Mouse (Mus musculus): ENCODE measurements around the gene Krtap9-1. TPM values are rescaled to one million over a fixed set of nuclear protein-coding genes. Genes with fewer than 3 reads are reported as not detected.

Krtap9-1 gene
- total RNA-seq (2023), result not detected

GRCm38 (mm10) chr11:99873089-99873488, at the start of gene Krtap9-1:
Gene Krtap9-1 (plus strand): TSS chr11:99873389.

GRCm38 (mm10) chr11:99837966-99838365, 35.2 kb upstream of the Krtap9-1 start, which contains the start of gene 2300003K06Rik:
Gene 2300003K06Rik (minus strand): TSS chr11:99838066.

GRCm38 (mm10) chr11:99851508-99851907, 21.7 kb upstream of the Krtap9-1 start, which contains the start of gene Krtap4-16:
Gene Krtap4-16 (minus strand): TSS chr11:99851608.

GRCm38 (mm10) chr11:99857617-99858016, 15.6 kb upstream of the Krtap9-1 start, which contains the start of gene Gm11568:
Gene Gm11568 (plus strand): TSS chr11:99857917.

GRCm38 (mm10) chr11:99864176-99864575, 9.0 kb upstream of the Krtap9-1 start, which contains the start of gene Gm11559:
Gene Gm11559 (plus strand): TSS chr11:99864476.

GRCm38 (mm10) chr11:99878887-99879286, 5.7 kb downstream of the Krtap9-1 start, which contains the start of gene Gm11567:
Gene Gm11567 (plus strand): TSS chr11:99879187.

GRCm38 (mm10) chr11:99907620-99908019, 34.4 kb downstream of the Krtap9-1 start, which contains the start of gene Krtap31-1:
Gene Krtap31-1 (plus strand): TSS chr11:99907920.

GRCm38 (mm10) chr11:99914451-99914850, 41.3 kb downstream of the Krtap9-1 start, which contains the start of gene Gm11565:
Gene Gm11565 (plus strand): TSS chr11:99914751.

Other genes starting within 250 kb of the Krtap9-1 start
- not detected for gene Krtap4-1, start 245.2 kb upstream of the Krtap9-1 start, total RNA-seq (2023)
- gene Krtap4-2, start 238.3 kb upstream of the Krtap9-1 start, total RNA-seq (2023), result not detected
- not detected for gene Krtap4-7, start 229.3 kb upstream of the Krtap9-1 start, total RNA-seq (2023)
- gene Gm11555, start 223.2 kb upstream of the Krtap9-1 start, total RNA-seq (2023), result not detected
- gene Gm11563, start 214.4 kb upstream of the Krtap9-1 start, total RNA-seq (2023), result not detected
- not detected for gene Krtap4-6, start 207.4 kb upstream of the Krtap9-1 start, total RNA-seq (2023)
- gene Gm14190, start 182.6 kb upstream of the Krtap9-1 start, total RNA-seq (2023), result not detected
- gene Gm14180, start 139.1 kb upstream of the Krtap9-1 start, total RNA-seq (2023), result not detected
- gene Gm11595, start 100.5 kb upstream of the Krtap9-1 start, total RNA-seq (2023), result not detected
- gene Krtap4-8, start 92.7 kb upstream of the Krtap9-1 start, total RNA-seq (2023), result not detected
- not detected for gene Krtap4-9, start 88.2 kb upstream of the Krtap9-1 start, total RNA-seq (2023)
- gene Gm11596, start 79.9 kb upstream of the Krtap9-1 start, total RNA-seq (2023), result not detected
- gene Gm11569, start 74.5 kb upstream of the Krtap9-1 start, total RNA-seq (2023), result not detected
- not detected for gene Gm11554, start 68.9 kb upstream of the Krtap9-1 start, total RNA-seq (2023)
- gene Krtap4-13, start 63.5 kb upstream of the Krtap9-1 start, total RNA-seq (2023), result not detected
- not detected for gene Gm11564, start 57.7 kb upstream of the Krtap9-1 start, total RNA-seq (2023)
- gene 2300003K06Rik, start 35.3 kb upstream of the Krtap9-1 start, total RNA-seq (2023), result not detected
- not detected for gene Krtap4-16, start 21.8 kb upstream of the Krtap9-1 start, total RNA-seq (2023)
- not detected for gene Gm11568, start 15.5 kb upstream of the Krtap9-1 start, total RNA-seq (2023)
- gene Gm11559, start 8.9 kb upstream of the Krtap9-1 start, total RNA-seq (2023), result not detected
- not detected for gene Gm11567, start 5.8 kb downstream of the Krtap9-1 start, total RNA-seq (2023)
- not detected for gene Krtap31-1, start 34.5 kb downstream of the Krtap9-1 start, total RNA-seq (2023)
- gene Gm11565, start 41.4 kb downstream of the Krtap9-1 start, total RNA-seq (2023), result not detected
- gene Krtap31-2, start 62.9 kb downstream of the Krtap9-1 start, total RNA-seq (2023), result not detected
- not detected for gene Krtap9-5, start 75.1 kb downstream of the Krtap9-1 start, total RNA-seq (2023)
- not detected for gene Krtap29-1, start 105.7 kb downstream of the Krtap9-1 start, total RNA-seq (2023)
- gene Krtap16-1, start 113.2 kb downstream of the Krtap9-1 start, total RNA-seq (2023), result not detected
- gene Krtap17-1, start 120.6 kb downstream of the Krtap9-1 start, total RNA-seq (2023), result not detected
- gene Krt33a, start 142.8 kb downstream of the Krtap9-1 start, total RNA-seq (2023), result not detected
- not detected for gene Krt33b, start 156.5 kb downstream of the Krtap9-1 start, total RNA-seq (2023)
- not detected for gene Krt34, start 168.2 kb downstream of the Krtap9-1 start, total RNA-seq (2023)
- not detected for gene Krt31, start 177.2 kb downstream of the Krtap9-1 start, total RNA-seq (2023)
- gene Krt32, start 214.8 kb downstream of the Krtap9-1 start, total RNA-seq (2023), result not detected
- gene Krt35, start 222.9 kb downstream of the Krtap9-1 start, total RNA-seq (2023), result not detected
- gene Krt36, start 232.2 kb downstream of the Krtap9-1 start, total RNA-seq (2023), result not detected
- gene Krt13, start 248.2 kb downstream of the Krtap9-1 start, total RNA-seq (2023), result not detected

Data from CD4-positive naive resting alpha-beta T cell, adult 57 days (primary cell).